Mouse (Mus musculus): ENCODE measurements around the gene Ddhd1.

DNA sequence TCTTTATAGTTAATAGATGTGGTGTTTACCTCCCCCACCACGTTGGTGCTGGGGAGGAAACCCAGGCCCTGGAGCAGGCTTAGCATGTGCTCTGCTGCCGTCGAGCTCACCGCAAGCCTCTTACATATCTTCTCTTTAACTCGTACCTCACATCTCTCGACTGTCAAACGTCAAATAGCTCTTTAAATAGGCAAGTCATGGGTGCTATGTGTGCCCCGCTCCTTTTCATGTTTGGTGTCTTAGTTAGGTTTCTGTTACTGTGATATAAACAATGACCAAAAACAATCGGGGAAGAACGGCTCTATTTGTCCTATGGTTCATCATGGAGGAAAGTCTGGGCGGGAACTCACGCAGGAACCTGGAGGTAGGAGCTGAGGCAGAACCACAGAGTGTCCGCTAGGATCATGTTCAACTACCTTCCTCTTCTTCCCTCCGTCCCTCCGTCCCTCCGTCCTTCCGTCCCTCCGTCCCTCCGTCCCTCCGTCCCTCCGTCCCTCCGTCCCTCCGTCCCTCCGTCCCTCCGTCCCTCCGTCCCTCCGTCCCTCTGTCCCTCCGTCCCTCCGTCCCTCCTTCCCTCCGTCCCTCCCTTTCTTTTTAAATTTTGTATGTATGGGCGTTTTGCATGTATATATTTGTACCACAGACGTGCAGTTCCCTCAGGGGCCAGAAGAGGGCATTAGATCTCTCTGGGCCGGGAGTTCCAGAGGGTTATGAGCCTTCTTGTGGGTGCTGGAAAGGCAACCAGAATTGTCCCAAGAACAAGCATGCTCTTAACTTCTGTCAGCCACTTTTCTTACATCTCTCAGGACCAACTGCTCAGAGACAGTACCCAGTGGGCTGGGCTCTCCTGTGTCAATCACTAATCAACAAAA, 91.6 kb downstream of the Ddhd1 start:
- TF ChIP-seq CTCF (IDR thresholded peaks at IDR 0.05; ENCODE audit: borderline replicate concordance, extremely low read depth, insufficient read depth, insufficient read length) (peak; percentile 81), POLR2A (IDR thresholded peaks at IDR 0.05; ENCODE audit: borderline replicate concordance, extremely low read depth, insufficient read depth, insufficient read length, poor library complexity, severe bottlenecking) (no peak)
